Mouse (Mus musculus) thymus, adult 2 months (tissue): ENCODE data around the gene Ifit3b.

Source experiments
- CTCF ChIP-seq: fragments of 200-500 bp; IDR thresholded peaks from 2 replicates; pipeline ENCODE4 v1.5.1; 2012; ENCODE audit warnings: mild to moderate bottlenecking, control low read depth, low read length, moderate library complexity, borderline replicate concordance; ENCODE audit not compliant: control insufficient read depth, poor library complexity, insufficient read depth; ENCODE audit errors: extremely low read depth
- POLR2A ChIP-seq: fragments of 200-500 bp; IDR thresholded peaks from 2 replicates; pipeline ENCODE4 v1.6.1; 2012; ENCODE audit warnings: mild to moderate bottlenecking, low read length, control low read depth, moderate library complexity; ENCODE audit not compliant: control insufficient read depth, poor library complexity, insufficient read depth; ENCODE audit errors: extremely low read depth

- TF ChIP-seq CTCF (no peak), POLR2A (no peak)
These were observed 42.5 kb downstream of the Ifit3b start for GRCm38 (mm10) chr19:34650276-34650675.
